Mouse (Mus musculus) left cerebral cortex, adult 11 months (tissue): ENCODE data around the gene Isca2.

Experiments used
- DNase-seq: peaks from one replicate; pipeline ENCODE4 v3.0.0; 2022; ENCODE audit warnings: low spot score

Gene Isca2

GRCm38 (mm10) chr12:84772726-84773441, at the start of gene Isca2, which contains the start of gene Npc2:
Gene Isca2 (plus strand): TSS chr12:84773251.
Gene Npc2 (minus strand): TSS chr12:84773152.
- peak; percentile 97 for DNase-seq

- no peak for DNase-seq
These were observed 46.7 kb upstream of the Isca2 start for GRCm38 (mm10) chr12:84726391-84726790.

GRCm38 (mm10) chr12:84726986-84727385, 46.1 kb upstream of the Isca2 start:
- no peak for DNase-seq

GRCm38 (mm10) chr12:84727434-84727833, 45.6 kb upstream of the Isca2 start:
- no peak for DNase-seq

GRCm38 (mm10) chr12:84728421-84728820, 44.6 kb upstream of the Isca2 start:
- no peak for DNase-seq

- no peak for DNase-seq
These were observed 39.7 kb upstream of the Isca2 start for GRCm38 (mm10) chr12:84733366-84733765.

GRCm38 (mm10) chr12:84743496-84743895, 29.6 kb upstream of the Isca2 start:
- DNase-seq: no peak

GRCm38 (mm10) chr12:84745700-84746099, 27.4 kb upstream of the Isca2 start:
- no peak for DNase-seq

- no peak for DNase-seq
These were observed 24.9 kb upstream of the Isca2 start for GRCm38 (mm10) chr12:84748134-84748533.

GRCm38 (mm10) chr12:84750661-84751060, 22.4 kb upstream of the Isca2 start:
- no peak for DNase-seq

GRCm38 (mm10) chr12:84752131-84752977, 20.7 kb upstream of the Isca2 start:
- DNase-seq: no peak

- no peak for DNase-seq
These were observed 17.9 kb upstream of the Isca2 start for GRCm38 (mm10) chr12:84755008-84755695.

GRCm38 (mm10) chr12:84756016-84756415, 17.0 kb upstream of the Isca2 start:
- DNase-seq: no peak

GRCm38 (mm10) chr12:84759063-84759462, 14.0 kb upstream of the Isca2 start:
- no peak for DNase-seq

GRCm38 (mm10) chr12:84762532-84762931, 10.5 kb upstream of the Isca2 start:
- no peak for DNase-seq

- DNase-seq: no peak
These were observed 9.4 kb upstream of the Isca2 start for GRCm38 (mm10) chr12:84763577-84764218.

GRCm38 (mm10) chr12:84764756-84765155, 8.3 kb upstream of the Isca2 start:
- DNase-seq: no peak

- no peak for DNase-seq
These were observed 7.5 kb upstream of the Isca2 start for GRCm38 (mm10) chr12:84765506-84765905.

- DNase-seq: no peak
These were observed 6.8 kb upstream of the Isca2 start for GRCm38 (mm10) chr12:84766113-84766735.

- DNase-seq: no peak
These were observed 5.5 kb upstream of the Isca2 start for GRCm38 (mm10) chr12:84767510-84767909.

GRCm38 (mm10) chr12:84769624-84770023, 3.4 kb upstream of the Isca2 start:
- DNase-seq: no peak
